In the genomic region with DNA sequence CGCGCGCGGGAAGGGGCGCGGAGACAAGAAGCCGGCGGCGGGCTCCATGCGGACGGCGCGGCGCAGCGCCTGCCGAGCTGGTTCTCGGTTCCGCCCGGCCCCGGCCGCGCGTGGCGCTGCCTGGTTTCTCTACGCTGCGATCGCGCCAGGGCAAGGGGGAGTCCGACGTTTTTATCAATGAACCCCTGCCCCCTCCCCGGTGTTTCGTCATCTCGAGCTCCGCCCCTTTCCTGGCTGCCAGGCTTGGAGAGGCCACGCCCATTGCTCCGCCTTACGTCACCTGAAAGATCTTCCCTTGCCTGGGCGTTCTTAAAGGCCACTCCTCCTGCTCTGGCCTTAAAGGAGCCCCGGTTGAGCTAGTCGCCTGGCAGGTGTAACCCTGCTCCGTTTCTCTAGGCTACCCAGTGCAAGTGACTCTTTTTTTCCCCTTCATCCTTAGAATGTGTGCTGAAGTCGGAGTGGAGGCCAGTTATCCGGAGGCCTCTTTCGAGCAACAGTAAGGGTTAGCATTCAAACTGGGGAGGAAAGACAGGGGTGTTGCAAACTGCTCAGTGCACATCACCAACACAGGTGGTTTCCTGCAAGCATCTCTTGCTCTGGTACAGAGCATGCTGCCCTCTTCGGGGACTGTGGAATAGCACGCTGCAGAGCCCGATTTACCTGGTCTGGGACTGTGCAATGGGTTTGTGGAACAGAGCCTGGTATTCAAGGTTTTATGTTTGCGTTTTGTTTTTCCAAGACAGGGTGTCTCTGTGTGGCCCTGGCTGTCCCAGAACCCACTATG, we compare ENCODE assay signal across 8 mouse cellular contexts. TPM values are rescaled to one million over a fixed set of nuclear protein-coding genes. Genes with fewer than 3 reads are reported as not detected.
DNase-seq lines count a peak whose midpoint lies in the region; ATAC-seq lines count a peak whose summit lies in the region.

A gene (minus strand): TSS at position 147 of the 784 bp plus-strand sequence.

- peak; percentile 76 for ATAC-seq in hindbrain, embryonic 11.5 days (ENCODE audit: low FRiP score)

- peak within 1 kb of the TSS; percentile 92 for H3K4me2 ChIP-seq in hindbrain, embryonic 11.5 days (replicated peaks; ENCODE audit: low read depth, low read length)

- no peaks in the 10 kb centered on the region for H3K9me3 ChIP-seq in hindbrain, embryonic 11.5 days (ENCODE audit: control insufficient read depth, low read length)

- peak; percentile 93 for DNase-seq in MN1 (ENCODE audit: low spot score)
- peak; percentile 99 for DNase-seq in cerebellum, adult 9-10 months
- peak; percentile 95 to 99 for DNase-seq in frontal cortex, adult 2 months (ENCODE audit: extremely low spot score in 1 of 2, low spot score in 1 of 2)
- peak; percentile 98 for DNase-seq in hindbrain, embryonic 11.5 days (ENCODE audit: low spot score)
- DNase-seq in layer of hippocampus, postnatal 10 days (ENCODE audit: low spot score in 2 of 2), result peak; percentile 98 to 99
- DNase-seq in lung, postnatal 10 days, result peak; percentile 98
- peak; percentile 97 for DNase-seq in ovary, postnatal 36 days (ENCODE audit: low spot score)
- DNase-seq in thymus, postnatal 25 days, result peak; percentile 99

- peaks cover 4% of the 10 kb centered on the region; the same call in 1 of the 2 replicates for H3K36me3 ChIP-seq in hindbrain, embryonic 11.5 days (ENCODE audit: control insufficient read depth, insufficient read depth, low read length)

- H3K9ac ChIP-seq in hindbrain, embryonic 11.5 days (ENCODE audit: low read depth, low read length), result peak within 1 kb of the TSS; percentile 87

- H3K4me1 ChIP-seq in hindbrain, embryonic 11.5 days (replicated peaks; ENCODE audit: control insufficient read depth, insufficient read depth, low read length), result peaks cover 20% of the 10 kb centered on the region

- 2% methylated on average over 43 of the region's 48 CpGs for WGBS in hindbrain, embryonic 11.5 days

- no peaks in the 10 kb centered on the region; the same call in 1 of the 2 replicates for H3K27me3 ChIP-seq in hindbrain, embryonic 11.5 days (ENCODE audit: control insufficient read depth, insufficient read depth, low read length)

- H3K27ac ChIP-seq in hindbrain, embryonic 11.5 days (ENCODE audit: low read depth, low read length), result peak within 1 kb of the TSS; percentile 85

- peak within 1 kb of the TSS; percentile 67 for H3K4me3 ChIP-seq in hindbrain, embryonic 11.5 days (ENCODE audit: low read depth, low read length)

RNA-seq across cellular contexts. Expression of the gene that starts here (rescaled TPM):
- polyA plus RNA-seq in frontal cortex, adult 2 months (2012; rRNA removed), result 11.2 and 15.6 TPM in 2 replicates
- 31.3 and 37.1 TPM in 2 replicates for polyA plus RNA-seq in hindbrain, embryonic 11.5 days (2014; fragmentation: Nextera tagmentation; extraction: Ambion mirVana)
- total RNA-seq in layer of hippocampus, postnatal 10 days (2021), result 10 to 100 TPM; 16.3 to 16.9 TPM

Comparison
In these comparisons a context has a peak if more than half of its experiments do, and no peak if none do; other contexts are left out.
1. Peak in every context shown above with its lines: DNase-seq, ATAC-seq, H3K4me3 ChIP-seq and H3K27ac ChIP-seq.